Mouse (Mus musculus): Measurements from ENCODE around the gene Pard6b.
"Not testable (repeated sequence)": the region's sequence is repeated elsewhere in the genome, so short reads cannot be mapped to it uniquely, and the experiment has no call there.

The Pard6b gene

DNA sequence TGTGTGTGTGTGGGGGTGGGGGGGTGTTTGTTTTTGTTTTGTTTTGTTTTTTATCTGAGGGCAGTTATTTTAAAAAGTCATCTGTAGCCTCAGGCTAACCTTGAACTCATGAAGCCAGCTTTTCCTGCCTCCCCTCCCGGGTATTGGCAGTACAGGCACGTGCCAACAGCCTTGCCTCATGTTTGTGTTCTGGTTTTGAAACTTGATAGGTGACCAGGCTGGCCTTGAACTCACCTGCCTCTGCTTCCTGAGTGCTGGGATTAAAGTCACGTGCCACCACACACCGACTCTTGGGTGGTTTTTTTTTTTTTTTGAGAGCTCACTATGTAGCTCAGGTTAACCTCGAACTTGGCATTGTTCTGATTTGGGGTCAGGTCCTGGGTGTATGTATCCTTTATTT lies 21.0 kb downstream of the Pard6b start:
- no peak for DNase-seq (ENCODE audit: low spot score in 2 of 2)

DNA sequence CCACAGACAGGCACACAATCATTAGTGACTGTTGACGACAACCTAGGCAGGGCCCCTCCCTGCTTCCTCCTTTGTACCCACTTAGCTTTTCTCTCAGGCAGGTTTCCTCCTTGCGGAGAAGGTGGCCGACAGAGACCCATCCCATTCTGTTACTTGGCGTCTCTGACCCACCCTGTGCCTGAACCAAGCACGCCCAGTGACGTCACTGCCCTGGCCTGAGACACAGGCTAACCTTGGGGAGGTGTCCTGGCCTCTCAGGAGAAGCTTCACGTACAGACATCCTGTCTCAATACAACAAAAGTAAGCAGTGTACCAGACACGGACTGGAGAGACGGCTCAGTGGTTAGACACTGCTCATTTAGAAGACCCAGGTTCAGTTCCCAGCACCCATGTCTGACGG lies 22.5 kb downstream of the Pard6b start:
- DNase-seq (ENCODE audit: low spot score in 2 of 2) = no peak

DNA sequence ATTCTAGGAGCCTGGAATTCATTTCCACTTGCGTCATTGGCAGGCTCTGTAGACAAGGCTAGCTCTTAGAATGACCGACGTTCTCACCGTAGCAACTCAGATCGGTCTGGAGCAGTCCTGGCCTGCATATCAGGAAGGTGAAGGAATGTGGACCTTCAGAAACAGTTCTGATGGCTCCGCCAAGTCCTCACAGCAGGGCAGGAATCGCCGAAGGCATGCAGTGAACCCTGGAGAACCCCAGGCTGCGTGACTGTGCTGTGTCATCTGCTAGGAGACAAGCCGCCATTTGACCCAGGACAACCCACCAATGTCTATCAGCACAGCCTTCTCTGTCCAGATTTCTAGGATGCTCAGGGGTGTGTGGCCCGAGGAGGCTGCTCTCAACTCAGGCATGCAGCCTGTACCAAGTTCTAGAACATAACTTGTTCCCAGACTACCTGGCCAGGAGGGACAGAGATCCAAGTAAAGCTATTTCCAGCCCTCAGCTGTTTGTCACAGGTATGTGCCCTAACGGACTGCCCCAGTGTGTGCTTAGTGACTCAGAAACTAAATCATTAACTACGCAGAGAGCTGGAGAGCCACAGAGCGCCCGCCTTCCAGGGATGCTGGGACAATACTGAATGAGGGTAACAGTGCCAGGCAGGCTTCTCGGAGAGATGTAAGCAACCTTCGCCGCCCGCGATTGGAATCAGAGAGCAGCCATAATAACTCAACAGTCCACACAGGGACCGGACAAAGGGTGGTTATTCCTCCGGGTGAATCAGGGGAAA lies 23.8 kb downstream of the Pard6b start:
- no peak for DNase-seq (ENCODE audit: low spot score in 2 of 2)

DNA sequence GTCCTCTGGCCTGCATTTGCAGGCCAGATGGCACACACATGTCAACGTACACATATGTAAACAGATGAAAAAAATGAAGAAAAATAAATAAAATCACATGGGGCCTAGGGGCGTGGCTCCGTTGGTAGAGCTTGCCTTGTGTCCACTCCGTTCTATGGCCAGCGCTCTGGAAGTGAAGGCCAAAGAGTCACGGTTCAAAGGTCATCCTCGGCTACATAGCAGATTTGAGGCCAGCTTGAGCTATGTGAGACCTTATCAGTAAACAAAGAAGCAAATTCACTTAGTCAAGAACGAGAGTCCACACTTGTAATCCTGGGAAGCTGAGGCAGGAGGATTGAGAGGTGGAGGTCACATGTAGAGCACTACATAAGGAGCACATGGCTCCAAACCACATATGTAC lies 24.5 kb downstream of the Pard6b start:
- no peak for DNase-seq (ENCODE audit: low spot score in 2 of 2)

DNA sequence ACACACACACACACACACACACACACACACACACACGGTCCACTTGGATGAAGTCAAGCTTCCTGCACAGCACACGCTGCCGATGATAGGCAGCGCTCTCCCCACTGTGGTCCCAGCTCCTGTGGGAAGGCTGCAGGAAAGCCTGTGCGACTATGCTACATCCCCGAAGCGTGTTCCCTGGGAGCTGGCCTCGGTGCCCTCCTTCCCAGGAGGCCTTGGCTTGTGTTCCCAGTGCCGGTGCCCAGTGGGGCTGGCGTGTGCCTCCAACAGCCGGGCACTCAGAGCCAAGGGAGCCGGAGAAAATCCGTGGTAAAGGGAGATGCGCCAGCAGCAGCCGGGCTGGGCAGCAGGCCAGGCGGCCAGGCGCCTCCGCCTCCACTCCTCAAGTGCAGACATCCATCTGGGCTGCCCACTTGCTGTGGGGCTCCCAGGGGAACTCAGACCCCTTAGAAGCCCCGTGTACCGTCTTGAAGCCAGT lies 25.9 kb downstream of the Pard6b start:
- DNase-seq (ENCODE audit: low spot score in 2 of 2) = peak; percentile 83 to 84

DNA sequence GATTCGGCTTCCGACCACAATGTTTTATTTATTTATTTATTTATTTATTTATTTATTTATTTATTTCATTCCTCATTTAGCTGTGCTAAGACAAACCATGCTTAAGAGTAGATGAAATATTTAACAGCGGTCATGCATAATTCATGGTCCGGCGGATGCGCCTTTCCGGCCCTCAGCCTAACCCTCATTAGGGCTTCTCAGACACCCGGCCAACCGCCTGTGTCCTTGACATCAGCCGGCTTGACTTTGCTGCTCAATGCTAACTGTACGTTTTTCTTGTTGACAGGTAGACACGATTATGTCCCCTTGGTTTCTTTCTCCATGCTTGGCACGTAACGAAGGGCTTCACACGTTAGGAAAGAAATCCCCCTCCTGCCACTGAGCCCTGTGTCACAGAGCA lies 26.6 kb downstream of the Pard6b start:
- no peak for DNase-seq (ENCODE audit: low spot score in 2 of 2)

DNA sequence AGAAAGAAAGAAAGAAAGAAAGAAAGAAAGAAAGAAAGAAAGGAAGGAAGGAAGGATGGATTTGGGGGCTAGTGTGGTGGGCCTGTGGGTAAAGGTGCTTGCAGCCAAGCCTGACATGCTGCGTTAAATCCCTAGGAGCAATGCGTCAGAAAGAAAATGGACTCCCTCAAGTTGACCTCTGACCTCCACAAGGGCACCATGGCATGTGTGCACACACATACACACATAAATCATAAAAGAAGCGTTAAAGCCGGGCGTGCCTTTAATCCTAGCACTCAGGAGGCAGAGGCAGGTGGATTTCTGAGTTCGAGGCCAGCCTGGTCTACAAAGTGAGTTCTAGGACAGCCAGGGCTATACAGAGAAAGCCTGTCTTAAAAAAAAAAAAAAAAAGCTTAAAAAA lies 27.1 kb downstream of the Pard6b start:
- not testable (repeated sequence) for DNase-seq (ENCODE audit: low spot score in 2 of 2)

DNA sequence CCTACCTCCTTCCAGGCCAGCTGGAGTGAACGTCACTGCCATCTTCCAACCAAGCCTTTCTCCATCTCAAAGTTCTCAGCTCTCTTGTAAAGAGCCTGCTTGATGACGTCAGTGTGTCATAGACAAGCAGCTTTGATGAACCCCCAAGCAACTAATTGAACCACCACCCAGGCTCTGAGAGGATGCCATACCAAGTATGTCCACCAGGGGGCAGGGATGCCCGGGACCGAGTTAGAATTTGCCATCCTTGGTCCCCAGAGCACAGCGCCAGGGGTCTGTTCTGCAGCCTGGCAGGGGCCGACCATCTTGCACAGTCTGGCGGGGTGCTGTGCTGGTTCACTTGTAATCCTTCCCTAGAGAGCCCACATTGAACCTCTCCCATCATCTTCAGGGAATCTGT lies 31.1 kb downstream of the Pard6b start:
- peak in 1 of 2 experiments; percentile 71 for DNase-seq (ENCODE audit: low spot score in 2 of 2)

DNA sequence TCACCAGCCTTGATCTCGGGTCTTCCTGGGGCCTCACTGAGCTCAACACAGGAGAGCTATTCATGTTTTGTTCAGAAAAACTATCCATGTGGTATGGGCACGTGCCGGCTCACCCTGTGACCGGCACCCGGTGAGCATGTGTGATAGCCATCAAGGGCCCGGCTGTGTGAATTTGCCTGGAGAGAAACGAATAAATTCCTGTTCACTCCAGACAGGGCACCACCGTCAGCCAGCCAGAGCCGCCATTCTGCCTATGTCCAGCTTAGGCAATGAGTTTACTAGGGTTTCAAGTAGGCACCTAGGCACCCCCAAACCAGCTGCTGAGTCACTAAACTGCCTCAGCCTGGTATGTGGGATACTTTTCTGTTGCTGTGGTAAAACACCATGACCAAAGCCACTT lies 32.5 kb downstream of the Pard6b start:
- no peak for DNase-seq (ENCODE audit: low spot score in 2 of 2)

DNA sequence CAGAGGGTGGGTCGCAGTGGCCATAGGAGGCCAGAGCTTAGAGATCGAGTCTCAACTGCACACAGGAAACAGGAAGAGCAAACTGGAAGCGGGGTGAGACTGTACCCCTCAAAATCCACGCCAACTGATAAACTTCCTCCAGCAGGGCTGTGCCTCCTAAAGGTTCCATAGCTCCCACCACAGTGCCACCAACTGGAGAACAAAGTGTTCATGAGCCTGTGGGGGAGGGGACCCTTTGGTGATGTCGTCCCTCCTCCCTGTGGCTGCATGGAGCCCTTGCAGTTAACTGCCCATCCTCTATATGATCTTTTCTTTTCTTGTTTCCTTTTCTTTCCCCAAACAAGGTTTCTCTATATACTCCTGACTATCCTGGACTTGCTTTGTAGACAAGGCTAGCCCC lies 32.9 kb downstream of the Pard6b start:
- no peak for DNase-seq (ENCODE audit: low spot score in 2 of 2)

DNA sequence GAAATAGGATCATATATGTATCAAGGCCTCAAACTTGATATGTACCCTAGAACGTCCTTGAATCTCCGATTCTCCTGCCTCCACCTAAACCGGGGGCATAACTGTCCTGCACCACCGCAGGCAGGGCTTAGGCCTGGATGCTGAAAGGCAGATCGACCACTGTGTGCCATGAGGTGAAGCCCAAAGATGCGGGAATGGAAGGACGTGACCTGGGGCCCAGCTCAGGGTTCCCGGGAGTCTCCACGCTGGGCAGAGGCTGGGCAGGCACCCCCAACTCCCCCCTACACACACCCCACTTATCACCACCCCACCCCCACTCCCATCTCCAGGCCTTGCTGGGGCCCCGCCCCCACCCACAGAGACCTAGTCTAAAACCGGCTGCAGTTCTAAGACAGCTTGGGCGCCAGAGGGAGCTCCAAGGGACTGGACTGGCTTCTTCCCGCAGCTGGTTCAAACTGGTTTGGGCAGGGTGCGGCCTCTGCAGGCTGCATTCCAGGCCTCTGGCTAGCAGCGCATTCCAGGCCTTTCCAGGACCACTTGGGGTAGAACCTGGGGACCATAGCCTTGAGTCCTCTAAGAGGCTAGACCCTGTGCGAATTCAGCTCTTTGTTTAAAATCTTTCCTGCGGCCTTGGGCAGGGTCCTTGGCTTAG lies 34.0 kb downstream of the Pard6b start:
- DNase-seq (ENCODE audit: low spot score in 2 of 2) = peak; percentile 65 to 72

DNA sequence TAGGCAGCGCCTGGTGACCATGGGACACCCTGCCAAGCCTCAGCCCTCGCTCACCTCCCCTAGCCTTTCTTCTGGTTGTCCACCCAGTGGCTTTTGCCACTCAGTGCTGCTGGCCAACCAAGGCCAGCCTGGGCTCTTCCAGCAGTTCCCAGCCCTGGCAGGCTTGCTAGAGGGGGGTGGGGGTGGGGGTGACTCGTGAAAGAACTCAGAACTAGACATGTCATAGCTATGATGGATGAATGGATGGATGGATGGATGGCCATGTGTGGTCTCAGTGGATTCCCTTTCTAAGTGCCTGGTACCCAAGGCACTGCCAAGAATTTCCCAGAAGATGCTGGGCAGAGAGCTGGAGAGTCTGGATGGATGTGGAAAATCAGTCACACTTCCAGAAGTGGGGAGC lies 35.0 kb downstream of the Pard6b start:
- DNase-seq (ENCODE audit: low spot score in 2 of 2) = no peak

DNA sequence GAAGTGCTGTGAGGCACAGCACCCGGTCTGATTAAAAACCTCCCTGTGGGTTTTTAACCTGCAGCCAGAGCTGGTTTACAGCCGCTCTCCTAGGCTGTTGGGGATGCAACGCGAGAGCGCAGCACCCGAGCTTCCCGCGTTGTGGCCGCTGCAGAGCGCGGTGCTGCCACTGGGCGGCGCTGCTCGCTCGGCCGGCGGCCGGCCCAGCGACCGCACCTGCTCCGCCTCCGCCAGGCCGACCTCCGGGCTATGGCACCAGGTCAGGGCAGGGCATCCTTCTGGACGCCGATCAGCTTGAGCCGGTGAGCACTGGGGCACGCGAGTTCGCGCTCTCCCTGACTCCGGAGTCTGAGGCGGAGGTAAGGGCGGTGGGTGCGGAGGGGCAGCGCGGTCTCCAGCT lies 36.3 kb downstream of the Pard6b start:
- DNase-seq (ENCODE audit: low spot score in 2 of 2) = peak in 1 of 2 experiments; percentile 58

DNA sequence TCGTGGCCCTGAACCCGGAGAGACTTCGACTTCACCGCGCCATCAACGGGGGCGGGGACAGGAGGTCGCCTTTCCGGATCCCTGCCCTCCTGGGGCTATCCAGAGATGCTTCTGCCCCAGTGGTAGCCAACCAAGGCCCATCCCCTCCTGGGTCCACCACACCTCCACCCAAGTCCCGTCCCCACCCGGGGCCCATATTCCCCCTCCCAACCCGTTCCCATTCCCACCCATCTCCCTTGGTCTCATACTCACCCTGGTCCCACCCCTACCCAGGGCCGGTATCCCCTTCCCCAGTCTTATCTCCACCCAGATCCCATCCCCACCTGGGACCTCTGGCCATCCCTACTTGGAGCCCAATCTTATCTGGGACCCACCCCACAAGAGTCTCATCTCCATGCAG lies 36.7 kb downstream of the Pard6b start:
- no peak for DNase-seq (ENCODE audit: low spot score in 2 of 2)

DNA sequence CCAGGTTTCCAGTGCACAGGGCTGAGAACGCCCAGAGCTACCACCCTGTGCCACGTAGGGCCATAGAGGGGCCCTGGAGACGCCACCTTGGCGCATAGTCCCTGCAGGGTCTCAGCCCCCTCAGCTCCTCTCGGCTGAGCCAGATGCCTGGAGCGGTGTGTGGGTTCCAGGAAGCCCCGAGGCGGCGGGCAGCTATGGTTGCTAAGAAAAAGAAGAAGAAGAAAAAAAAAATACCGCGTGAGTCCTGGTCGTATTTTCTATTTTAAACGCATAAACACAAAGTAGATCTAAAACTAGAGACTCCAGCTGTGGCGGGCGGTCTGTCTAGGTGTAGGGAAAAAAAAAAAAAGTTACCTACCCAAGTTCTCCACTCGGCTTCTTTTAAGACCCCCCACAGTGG lies 37.2 kb downstream of the Pard6b start:
- no peak for DNase-seq (ENCODE audit: low spot score in 2 of 2)

DNA sequence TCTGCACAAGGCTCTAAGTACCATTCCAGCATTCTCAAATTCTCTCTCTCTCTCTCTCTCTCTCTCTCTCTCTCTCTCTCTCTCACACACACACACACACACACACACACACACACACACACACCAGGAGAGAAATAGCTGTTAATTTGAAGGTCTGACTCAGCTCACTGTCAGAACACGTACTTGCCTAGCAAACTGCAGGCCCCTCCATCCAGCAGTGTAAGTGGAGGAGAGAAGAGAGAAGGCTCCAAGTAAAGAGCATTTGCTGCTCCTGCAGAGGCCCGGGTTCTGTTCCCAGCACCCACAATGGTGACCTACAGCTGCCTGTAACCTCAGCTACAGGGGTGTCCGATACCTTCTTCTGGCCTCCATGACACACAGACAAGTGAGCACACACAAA lies 37.7 kb downstream of the Pard6b start:
- DNase-seq (ENCODE audit: low spot score in 2 of 2) = no peak

DNA sequence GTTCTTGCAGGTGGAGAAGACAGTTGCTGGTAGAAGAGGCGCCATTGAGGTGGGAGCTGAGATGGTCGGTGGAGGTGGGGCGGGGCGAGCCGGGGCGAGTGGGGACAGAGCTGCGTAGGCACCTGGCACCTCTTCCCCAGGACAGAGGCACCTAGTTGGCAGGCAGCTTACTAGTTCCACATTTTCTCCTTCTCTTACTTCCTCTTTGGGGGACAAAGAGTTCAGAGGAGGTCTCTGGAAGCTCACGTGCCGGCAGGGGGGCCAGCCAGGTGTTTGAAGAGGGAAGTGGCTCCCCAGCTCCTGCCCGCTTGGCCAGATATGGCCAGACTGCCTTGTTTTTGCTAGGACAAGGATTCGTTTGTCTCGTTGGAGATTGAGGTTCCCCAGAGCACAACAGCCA lies 38.3 kb downstream of the Pard6b start:
- no peak for DNase-seq (ENCODE audit: low spot score in 2 of 2)

DNA sequence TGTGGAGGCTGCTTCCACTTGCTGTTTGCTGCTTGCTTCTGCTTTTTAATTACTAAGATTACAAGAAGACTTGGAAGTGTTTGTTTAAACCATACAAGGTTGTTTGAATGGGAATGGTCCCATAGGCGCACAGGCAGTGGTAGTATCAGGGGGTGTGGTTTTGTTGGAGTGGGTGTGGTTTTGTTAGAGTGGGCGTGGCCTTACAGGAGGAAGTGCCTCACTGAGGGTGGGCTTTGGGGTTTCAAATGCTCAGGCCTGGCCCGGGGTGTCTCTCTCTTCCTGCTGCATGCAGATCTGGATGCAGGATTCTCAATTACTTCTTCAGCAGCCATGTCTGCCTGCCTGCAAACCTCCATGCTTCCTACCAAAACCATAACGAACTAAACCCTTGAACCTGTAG lies 40.1 kb downstream of the Pard6b start:
- no peak for DNase-seq (ENCODE audit: low spot score in 2 of 2)

DNA sequence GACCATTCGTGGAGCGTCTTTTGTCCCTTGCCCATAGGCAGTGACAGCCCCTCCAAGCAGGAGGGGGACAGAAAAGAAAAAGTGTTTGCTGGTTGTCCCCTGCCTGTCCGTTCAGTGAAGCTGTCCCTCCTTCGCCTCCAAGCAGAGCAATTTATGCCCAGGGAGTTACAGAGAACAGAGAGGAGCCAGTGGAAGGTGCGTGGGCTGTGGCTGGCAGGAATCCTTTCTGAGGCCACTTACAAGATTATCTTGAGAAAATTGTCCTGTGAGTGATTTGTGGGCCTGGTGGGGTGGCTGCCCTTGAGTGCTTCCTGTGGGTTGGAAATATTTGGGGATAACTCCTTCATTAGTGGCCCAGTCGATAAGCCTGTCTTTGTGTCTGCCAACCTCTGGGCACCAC lies 42.8 kb downstream of the Pard6b start:
- DNase-seq (ENCODE audit: low spot score in 2 of 2) = no peak

DNA sequence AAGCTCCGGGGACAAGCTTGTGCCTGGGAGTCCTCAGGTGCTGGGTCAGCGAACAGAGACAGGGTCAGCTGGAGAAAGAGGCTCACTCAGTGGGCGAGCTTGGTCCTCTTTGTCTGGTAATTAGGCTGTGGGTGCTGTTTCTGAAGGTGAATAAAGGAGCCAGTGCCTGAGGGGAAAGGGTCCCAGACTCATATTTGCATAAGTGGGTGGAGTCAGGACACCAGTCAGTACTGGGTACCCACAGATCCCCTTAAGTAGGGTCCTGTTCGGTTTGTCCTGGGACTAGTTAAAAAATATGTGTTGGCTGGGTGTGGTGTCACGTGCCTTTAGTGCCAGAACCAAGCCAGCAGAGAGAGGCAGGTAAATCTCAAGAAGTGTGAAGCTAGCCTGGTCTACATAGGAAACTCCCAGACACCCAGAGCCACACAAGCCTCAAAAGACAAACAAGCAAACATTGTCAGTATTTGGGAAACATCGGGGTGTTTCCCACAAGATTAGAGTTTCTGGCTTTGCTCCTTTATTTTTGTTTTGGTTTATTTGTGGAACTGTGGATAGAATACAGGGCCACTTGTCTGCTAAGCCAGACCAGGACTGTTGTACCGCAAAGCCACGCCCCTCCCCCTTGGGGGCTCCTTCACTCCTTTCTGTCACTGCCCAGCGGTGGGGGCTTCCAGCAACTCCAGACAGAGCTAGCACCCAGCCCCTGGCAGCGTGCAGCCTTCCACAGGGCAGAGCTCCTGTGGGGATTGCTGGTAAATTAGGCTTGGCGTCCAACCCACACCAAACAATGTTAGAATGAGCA lies 44.7 kb downstream of the Pard6b start:
- no peak for DNase-seq (ENCODE audit: low spot score in 2 of 2)

DNA sequence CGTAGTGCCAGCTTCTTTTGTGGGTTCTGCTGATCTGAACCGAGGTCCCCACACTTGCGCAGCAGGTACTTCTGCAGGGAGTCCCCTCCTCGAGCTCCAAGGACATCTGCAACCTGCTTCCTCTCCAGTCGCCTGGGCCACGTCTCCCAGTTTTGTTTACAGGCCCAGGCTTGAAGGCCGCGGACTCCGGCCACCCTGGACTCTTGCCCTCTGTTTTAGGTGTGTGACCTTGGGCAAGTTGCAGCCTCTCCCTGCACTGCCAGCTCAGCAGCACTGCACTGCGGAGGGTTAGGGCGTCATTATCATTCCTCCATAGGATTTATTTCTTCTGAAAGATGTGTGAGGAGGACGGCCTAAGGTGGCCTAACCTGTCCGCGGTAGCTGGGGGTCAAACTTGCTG lies 47.0 kb downstream of the Pard6b start:
- no peak for DNase-seq (ENCODE audit: low spot score in 2 of 2)

DNA sequence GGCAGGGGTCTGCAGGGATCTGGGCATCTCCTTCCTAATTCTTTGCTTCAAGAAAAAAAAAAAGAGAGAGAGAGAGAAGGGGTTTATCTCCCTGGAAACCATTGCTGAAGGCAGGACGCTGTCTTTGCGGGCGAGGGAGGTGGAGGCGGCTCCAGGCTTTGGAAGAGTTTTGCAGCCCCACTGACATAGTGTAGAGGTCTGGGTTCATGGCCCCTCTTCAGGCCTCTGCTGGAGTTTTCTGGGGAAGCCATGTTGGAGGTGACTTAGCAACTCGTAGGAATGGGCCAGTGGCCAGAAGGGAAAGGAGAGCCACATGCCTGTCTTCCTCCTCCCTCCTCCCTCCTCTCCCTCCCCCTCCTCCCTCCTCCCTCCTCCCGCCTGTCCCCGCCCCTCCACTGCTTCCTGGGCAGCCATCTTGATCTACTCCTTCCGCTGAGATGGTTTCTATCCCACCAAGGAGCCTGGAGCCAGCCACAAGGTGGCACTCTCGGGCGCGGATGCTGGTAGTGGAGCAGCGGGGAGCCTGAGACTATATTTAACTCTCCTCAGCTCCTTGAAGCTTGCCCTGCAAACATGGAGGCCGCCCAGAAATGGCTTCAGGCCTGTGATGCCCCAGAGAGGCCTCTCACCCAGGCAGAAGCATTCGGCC lies 47.5 kb downstream of the Pard6b start:
- DNase-seq (ENCODE audit: low spot score in 2 of 2) = peak; percentile 90
